Mouse (Mus musculus): ENCODE results near the gene Gm9780. TPM values are rescaled to one million over a fixed set of nuclear protein-coding genes. Genes with fewer than 3 reads are reported as not detected.
"Not testable (repeated sequence)": the region's sequence is repeated elsewhere in the genome, so short reads cannot be mapped to it uniquely, and the experiment has no call there.

Gene Gm9780
- polyA plus RNA-seq, 1 experiment = 46.7 TPM

GRCm38 (mm10) chr14:26016414-26016813 lies 26.1 kb downstream of the Gm9780 start:
- not testable (repeated sequence) for H3K27ac ChIP-seq (replicated peaks; ENCODE audit: low read depth, low read length); H3K4me3 ChIP-seq (ENCODE audit: insufficient read depth, low read depth, low read length); H3K4me1 ChIP-seq (ENCODE audit: control insufficient read depth, insufficient read depth, insufficient read length, low read length)

GRCm38 (mm10) chr14:26007462-26007861 lies 35.0 kb downstream of the Gm9780 start:
- not testable (repeated sequence) for H3K4me3 ChIP-seq (ENCODE audit: insufficient read depth, low read depth, low read length); H3K4me1 ChIP-seq (ENCODE audit: control insufficient read depth, insufficient read depth, insufficient read length, low read length); H3K27ac ChIP-seq (replicated peaks; ENCODE audit: low read depth, low read length)

DNA sequence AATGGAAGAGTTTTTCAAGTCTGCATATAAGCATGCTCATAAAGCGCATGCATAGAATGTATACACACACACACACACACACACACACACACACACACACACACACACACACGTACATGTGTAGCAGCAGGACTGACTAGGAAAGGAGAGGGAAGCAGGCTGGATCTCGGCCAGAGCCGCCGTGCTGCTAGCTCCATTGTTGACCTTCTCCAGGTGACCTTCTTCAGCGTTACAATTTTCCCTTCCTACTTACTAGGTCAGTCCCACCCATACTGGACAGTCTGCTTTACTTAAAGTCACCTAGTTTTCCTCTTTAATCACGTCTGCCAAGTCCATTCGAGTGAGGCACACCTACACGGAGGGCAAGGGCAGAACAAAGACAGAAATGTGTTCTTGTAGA lies 60.6 kb downstream of the Gm9780 start:
- H3K4me1 ChIP-seq (ENCODE audit: control insufficient read depth, insufficient read depth, insufficient read length, low read length); H3K4me3 ChIP-seq (ENCODE audit: insufficient read depth, low read depth, low read length); H3K27ac ChIP-seq (replicated peaks; ENCODE audit: low read depth, low read length): not testable (repeated sequence)

DNA sequence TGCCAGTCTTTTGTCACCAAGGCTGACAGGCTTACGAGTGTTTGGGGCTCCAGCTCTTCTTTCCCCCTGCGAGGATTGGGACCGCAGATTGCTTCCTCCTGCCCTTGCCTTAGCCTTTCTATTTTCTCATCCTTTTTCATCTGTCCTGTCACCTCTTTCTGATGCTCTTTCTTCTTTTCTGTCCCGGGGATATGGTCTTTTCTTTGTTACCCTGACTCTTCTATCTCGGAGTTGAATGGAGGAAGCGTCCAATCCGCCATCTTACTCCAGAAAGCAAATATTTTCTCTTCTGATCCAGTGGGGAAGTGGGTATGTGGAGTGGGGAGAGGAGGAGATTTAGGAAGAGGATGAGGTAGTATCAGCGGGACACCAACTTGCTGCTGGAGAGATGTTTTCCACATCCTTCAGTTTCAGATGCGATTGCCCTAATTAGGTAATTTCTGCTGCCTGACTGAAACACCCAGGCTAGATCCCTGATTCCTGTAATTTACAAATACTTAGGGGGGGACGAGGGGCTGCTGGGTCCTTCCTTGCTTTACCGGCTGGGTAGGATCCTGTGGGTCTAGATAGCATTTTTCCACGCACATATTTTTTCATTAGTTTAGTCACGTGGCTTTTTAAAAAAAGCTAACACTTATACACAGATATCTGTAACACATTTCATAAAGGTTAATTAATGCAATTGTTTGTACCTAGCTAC lies 63.1 kb downstream of the Gm9780 start:
- H3K4me3 ChIP-seq (ENCODE audit: insufficient read depth, low read depth, low read length); H3K27ac ChIP-seq (replicated peaks; ENCODE audit: low read depth, low read length); H3K4me1 ChIP-seq (ENCODE audit: control insufficient read depth, insufficient read depth, insufficient read length, low read length): not testable (repeated sequence)

DNA sequence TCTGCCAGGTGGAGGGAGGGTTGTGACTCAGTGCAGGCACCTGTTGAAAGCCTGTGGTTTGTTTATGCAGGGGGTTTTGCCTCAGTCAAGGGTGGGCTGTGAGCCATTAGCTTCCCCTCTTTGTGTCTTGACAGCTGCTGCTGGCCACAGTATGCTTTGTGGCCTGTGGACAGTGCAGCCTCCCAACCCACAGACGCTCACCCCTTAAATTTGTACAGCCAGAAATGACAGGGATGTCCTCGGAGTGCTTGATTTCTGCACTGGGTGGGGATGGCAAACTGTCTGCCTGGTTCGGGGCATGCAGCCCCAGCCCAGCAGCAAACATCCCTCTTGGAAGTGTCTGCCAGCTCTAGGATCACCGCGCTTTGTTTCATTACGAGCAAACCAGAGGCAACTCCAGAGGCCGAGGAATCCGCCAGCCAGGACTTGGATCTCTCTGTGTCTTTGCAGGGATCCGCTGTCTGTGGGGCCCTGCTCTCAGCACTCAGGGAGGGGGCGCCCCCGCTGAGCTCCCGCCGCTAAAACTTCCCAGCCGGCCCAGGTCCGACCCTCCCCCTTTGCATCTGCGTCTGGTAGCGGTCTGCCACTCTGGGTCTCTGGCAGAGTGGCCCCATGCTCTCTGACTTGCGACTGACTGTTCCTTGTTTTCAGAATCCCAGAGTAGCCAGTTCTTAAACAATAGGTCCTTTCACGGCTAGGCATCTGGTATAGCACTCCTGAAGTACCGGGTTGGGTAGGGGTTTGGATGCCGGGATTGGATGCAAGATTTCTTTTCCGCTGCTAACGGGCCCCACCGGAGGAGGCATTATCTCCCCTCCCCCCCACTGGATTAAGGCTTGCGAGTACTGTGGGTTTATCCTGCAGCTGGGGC lies 63.9 kb downstream of the Gm9780 start, which contains the start of gene Duxbl1:
Duxbl1 (plus strand) TSS at position 207 of the 871 bp plus-strand sequence.
- not testable (repeated sequence) for H3K4me3 ChIP-seq (ENCODE audit: insufficient read depth, low read depth, low read length); H3K4me1 ChIP-seq (ENCODE audit: control insufficient read depth, insufficient read depth, insufficient read length, low read length); H3K27ac ChIP-seq (replicated peaks; ENCODE audit: low read depth, low read length)

Other genes with a start within 250 kb of the Gm9780 start
- 33.6 and 35.3 TPM in 2 replicates for gene Anxa11, start 200.6 kb downstream of the Gm9780 start, polyA plus RNA-seq (2012; ENCODE audit: insufficient read depth, insufficient read length, missing spikeins)
- 2.8 and 6.4 TPM in 2 replicates for gene Plac9a, start 139.6 kb downstream of the Gm9780 start, polyA plus RNA-seq (2012; ENCODE audit: insufficient read depth, insufficient read length, missing spikeins)
- 3.9 and 4.5 TPM in 2 replicates for gene Tmem254a, start 115.0 kb downstream of the Gm9780 start, polyA plus RNA-seq (2012; ENCODE audit: insufficient read depth, insufficient read length, missing spikeins)
- not detected in 2 replicates for gene Cphx1, start 104.4 kb downstream of the Gm9780 start, polyA plus RNA-seq (2012; ENCODE audit: insufficient read depth, insufficient read length, missing spikeins)
- not detected in 2 replicates for gene Duxbl1, start 64.1 kb downstream of the Gm9780 start, polyA plus RNA-seq (2012; ENCODE audit: insufficient read depth, insufficient read length, missing spikeins)
- not detected in 2 replicates for gene Tmem254c, start 24.6 kb upstream of the Gm9780 start, polyA plus RNA-seq (2012; ENCODE audit: insufficient read depth, insufficient read length, missing spikeins)
- not detected in 2 replicates for gene Cphx2, start 38.8 kb upstream of the Gm9780 start, polyA plus RNA-seq (2012; ENCODE audit: insufficient read depth, insufficient read length, missing spikeins)
- not detected in 2 replicates for gene Cphx3, start 39.6 kb upstream of the Gm9780 start, polyA plus RNA-seq (2012; ENCODE audit: insufficient read depth, insufficient read length, missing spikeins)
- gene Duxbl2, start 75.6 kb upstream of the Gm9780 start, polyA plus RNA-seq (2012; ENCODE audit: insufficient read depth, insufficient read length, missing spikeins) = not detected in 2 replicates
- 81.7 and 83.1 TPM in 2 replicates for gene Plac9b, start 139.8 kb upstream of the Gm9780 start, polyA plus RNA-seq (2012; ENCODE audit: insufficient read depth, insufficient read length, missing spikeins)
- 42.0 and 96.9 TPM in 2 replicates for gene Tmem254b, start 164.3 kb upstream of the Gm9780 start, polyA plus RNA-seq (2012; ENCODE audit: insufficient read depth, insufficient read length, missing spikeins)
- not detected in 2 replicates for gene Duxbl3, start 215.3 kb upstream of the Gm9780 start, polyA plus RNA-seq (2012; ENCODE audit: insufficient read depth, insufficient read length, missing spikeins)